Mouse (Mus musculus) CH12.LX (cell line): Measurements from ENCODE around the gene Coq8b. TPM values are rescaled to one million over a fixed set of nuclear protein-coding genes. Genes with fewer than 3 reads are reported as not detected.

ENCODE experiments used
- DNase-seq: peaks from one replicate; pipeline ENCODE4 v3.0.0-alpha.2; 2013; ENCODE audit errors: extremely low read depth
- H3K27ac ChIP-seq: 2 replicates; pipeline ENCODE4 v1.5.1; 2012; ENCODE audit warnings: low read depth, mild to moderate bottlenecking, control low read depth, moderate library complexity; ENCODE audit not compliant: insufficient read depth
- H3K27me3 ChIP-seq: replicated peaks from 2 replicates; pipeline ENCODE3; 2012; ENCODE audit warnings: inconsistent platforms
- H3K36me3 ChIP-seq, 2 experiments: replicated peaks in 1 of 2; 2 replicates each; pipeline versions ENCODE3 to v1.6.1; 2012; ENCODE audit warnings: inconsistent platforms in 1 of 2, low read length in 1 of 2, mild to moderate bottlenecking in 1 of 2, mixed read lengths in 1 of 2, moderate library complexity in 1 of 2; ENCODE audit not compliant: control insufficient read depth in 1 of 2, insufficient read depth in 1 of 2
- H3K4me1 ChIP-seq, 2 experiments: 2 replicates each; pipeline ENCODE4 v1.6.1; 2012; ENCODE audit warnings: inconsistent platforms in 1 of 2, moderate library complexity in 1 of 2; ENCODE audit not compliant: insufficient read depth in 2 of 2, control insufficient read depth in 1 of 2
- H3K4me2 ChIP-seq: 2 replicates; pipeline ENCODE4 v1.6.1; 2012; ENCODE audit warnings: low read depth, mild to moderate bottlenecking, control low read depth; ENCODE audit not compliant: poor library complexity, insufficient read depth, severe bottlenecking
- H3K4me3 ChIP-seq, 3 experiments: fragments of 150-350 bp in 1 of 3; sonication (generic) in 1 of 3; replicated peaks in 1 of 3; 2 replicates each; pipeline versions ENCODE3 to v1.5.1; 2011 to 2012; ENCODE audit warnings: low read depth in 2 of 3, low read length in 2 of 3, mild to moderate bottlenecking in 2 of 3, moderate library complexity in 2 of 3, control low read depth in 1 of 3, improper control_type of control experiment in 1 of 3, inconsistent platforms in 1 of 3, mixed read lengths in 1 of 3; ENCODE audit not compliant: poor library complexity in 1 of 3
- H3K79me2 ChIP-seq: replicated peaks from 2 replicates; pipeline ENCODE4 v1.6.1; 2012; ENCODE audit warnings: mild to moderate bottlenecking, moderate library complexity; ENCODE audit not compliant: control insufficient read depth, poor library complexity, insufficient read depth, severe bottlenecking; ENCODE audit errors: extremely low read depth
- H3K9ac ChIP-seq: 2 replicates; pipeline ENCODE4 v1.6.1; 2012; ENCODE audit warnings: low read depth, mild to moderate bottlenecking, control low read depth, moderate library complexity; ENCODE audit not compliant: insufficient read depth
- H3K9me3 ChIP-seq: replicated peaks from 2 replicates; pipeline ENCODE3; 2012; ENCODE audit warnings: low read length, inconsistent platforms, mixed read lengths
- CHD1 ChIP-seq: IDR thresholded peaks from 2 replicates; pipeline ENCODE4 v1.6.1; 2012; ENCODE audit warnings: low read depth, low read length, improper control_type of control experiment, inconsistent platforms
- CTCF ChIP-seq, 2 experiments: IDR thresholded peaks in 1 of 2; conservative IDR thresholded peaks in 1 of 2; 2 replicates each; pipeline ENCODE4 v1.5.1; 2011 to 2012; ENCODE audit warnings: low read depth in 2 of 2, low read length in 2 of 2, improper control_type of control experiment in 1 of 2, inconsistent platforms in 1 of 2, mild to moderate bottlenecking in 1 of 2, moderate library complexity in 1 of 2
- GABPA ChIP-seq: IDR thresholded peaks from 2 replicates; pipeline ENCODE4 v1.6.1; 2012; ENCODE audit warnings: low read depth, low read length, improper control_type of control experiment, inconsistent platforms; ENCODE audit not compliant: insufficient replicate concordance
- KAT2A ChIP-seq: IDR thresholded peaks from 2 replicates; pipeline ENCODE4 v1.6.1; 2012; ENCODE audit warnings: low read length, improper control_type of control experiment, inconsistent platforms; ENCODE audit not compliant: insufficient replicate concordance
- MAFK ChIP-seq: IDR thresholded peaks from 2 replicates; pipeline ENCODE4 v1.6.1; 2011; ENCODE audit warnings: low read length, improper control_type of control experiment; ENCODE audit not compliant: insufficient replicate concordance
- MAX ChIP-seq: IDR thresholded peaks from 2 replicates; pipeline ENCODE4 v1.6.1; 2011; ENCODE audit warnings: low read length, improper control_type of control experiment
- NELFE ChIP-seq: IDR thresholded peaks from 2 replicates; pipeline ENCODE4 v1.6.1; 2011; ENCODE audit warnings: low read depth, low read length, improper control_type of control experiment
- NRF1 ChIP-seq: IDR thresholded peaks from 2 replicates; pipeline ENCODE4 v1.6.1; 2014; ENCODE audit warnings: low read depth, mild to moderate bottlenecking, inconsistent platforms, low read length, improper control_type of control experiment, moderate library complexity
- PAX5 ChIP-seq: IDR thresholded peaks from 2 replicates; pipeline ENCODE4 v1.6.1; 2012; ENCODE audit warnings: low read length, inconsistent platforms, mixed read lengths
- POLR2A ChIP-seq: IDR thresholded peaks from 2 replicates; pipeline ENCODE4 v1.6.1; 2011; ENCODE audit warnings: low read depth, mild to moderate bottlenecking, improper control_type of control experiment, low read length
- POLR2AphosphoS2 ChIP-seq: IDR thresholded peaks from 2 replicates; pipeline ENCODE4 v1.6.1; 2011; ENCODE audit warnings: low read depth, low read length, improper control_type of control experiment
- RAD21 ChIP-seq: IDR thresholded peaks from 2 replicates; pipeline ENCODE4 v1.6.1; 2011; ENCODE audit warnings: low read depth, mild to moderate bottlenecking, low read length, improper control_type of control experiment, moderate library complexity
- RCOR1 ChIP-seq: conservative IDR thresholded peaks from 2 replicates; pipeline ENCODE4 v1.6.1; 2012; ENCODE audit warnings: low read depth, mild to moderate bottlenecking, inconsistent platforms, low read length, improper control_type of control experiment
- SIN3A ChIP-seq: IDR thresholded peaks from 2 replicates; pipeline ENCODE4 v1.6.1; 2012; ENCODE audit warnings: low read length, improper control_type of control experiment, inconsistent platforms
- SMC3 ChIP-seq: IDR thresholded peaks from 2 replicates; pipeline ENCODE4 v1.6.1; 2011; ENCODE audit warnings: low read depth, low read length, improper control_type of control experiment
- UBTF ChIP-seq: IDR thresholded peaks from 2 replicates; pipeline ENCODE4 v1.6.1; 2012; ENCODE audit warnings: low read depth, mild to moderate bottlenecking, inconsistent platforms, low read length, improper control_type of control experiment, moderate library complexity
- USF1 ChIP-seq: IDR thresholded peaks from 2 replicates; pipeline ENCODE4 v1.6.1; 2014; ENCODE audit warnings: low read depth, mild to moderate bottlenecking, inconsistent platforms, low read length, improper control_type of control experiment
- USF2 ChIP-seq: conservative IDR thresholded peaks from 2 replicates; pipeline ENCODE4 v1.6.1; 2011; ENCODE audit warnings: low read depth, low read length, improper control_type of control experiment
- ZKSCAN1 ChIP-seq: IDR thresholded peaks from 2 replicates; pipeline ENCODE4 v1.6.1; 2012; ENCODE audit warnings: low read depth, inconsistent platforms, low read length, improper control_type of control experiment, borderline replicate concordance
- ZMIZ1 ChIP-seq: IDR thresholded peaks from 2 replicates; pipeline ENCODE4 v1.6.1; 2012; ENCODE audit warnings: low read depth, mild to moderate bottlenecking, inconsistent platforms, low read length, improper control_type of control experiment
- ZNF384 ChIP-seq: IDR thresholded peaks from 2 replicates; pipeline ENCODE4 v1.6.1; 2012; ENCODE audit warnings: low read depth, low read length, improper control_type of control experiment, inconsistent platforms
- dilution Hi-C: fragments of 300-500 bp; cut with MboI; formaldehyde crosslinking; loops from 2 replicates; pipeline ENCODE4 v1.14.3; 2020; ENCODE audit warnings: low sequenced_read_pairs; ENCODE audit not compliant: extremely low pct_unique_long_range_greater_than_20kb, extremely low pct_ligation_motif_present
- in situ Hi-C: fragments of 300-500 bp; cut with MboI; formaldehyde crosslinking; loops from 3 replicates; pipeline ENCODE4 v1.14.3; 2019; ENCODE audit warnings: low sequenced_read_pairs, low pct_ligation_motif_present, low pct_unique_long_range_greater_than_20kb, mixed read lengths
- polyA plus RNA-seq: library from polyadenylated mRNA; unstranded; fragments of >175 nt; gene quantifications from 2 replicates; pipeline ENCODE4 v1.2.1, GENCODE M21; 2012; ENCODE audit warnings: low read depth; ENCODE audit not compliant: insufficient read length
- total RNA-seq, 2 experiments: library from RNA; depleted of rRNA; stranded (reverse); fragments of 300-350 nt in 1 of 2; fragments of >200 nt in 1 of 2; gene quantifications; 2 replicates each; pipeline ENCODE4 v1.2.3; 2012 to 2014

The Coq8b gene
- total and polyA plus RNA-seq, 3 experiments: 19.7 to 26.5 (median 21.3) TPM

GRCm38 (mm10) chr7:27298033-27298610 is 65.3 kb downstream of the Coq8b start:
- in situ Hi-C loops: no loop called here

GRCm38 (mm10) chr7:27298816-27299215 is 66.0 kb downstream of the Coq8b start:
- no peaks in the 10 kb centered on the region for H3K36me3 ChIP-seq
- no peaks in the 10 kb centered on the region for H3K4me1 ChIP-seq
- H3K9ac ChIP-seq: no peak overlapping the region
- no peaks in the 10 kb centered on the region for H3K79me2 ChIP-seq
- H3K4me2 ChIP-seq: no peak overlapping the region
- DNase-seq: no peak
- dilution Hi-C loops: no loop called here
- peaks cover 58% of the 10 kb centered on the region for H3K27me3 ChIP-seq
- peaks cover 13% of the 10 kb centered on the region for H3K9me3 ChIP-seq
- TF ChIP-seq CHD1 (no peak), POLR2AphosphoS2 (no peak), GABPA (no peak), RAD21 (no peak), ZMIZ1 (no peak), ZNF384 (no peak)
- TF ChIP-seq, all 38 proteins: peak for 0
- H3K27ac ChIP-seq: no peak overlapping the region
- H3K4me3 ChIP-seq: no peak overlapping the region
- in situ Hi-C loops: no loop called here

More at GRCm38 (mm10) chr7:27298033-27298610, 65.3 kb downstream of the Coq8b start:
- H3K4me3 ChIP-seq: no peak overlapping the region
- no peaks in the 10 kb centered on the region for H3K4me1 ChIP-seq
- no peak for TF ChIP-seq RCOR1
- TF ChIP-seq RAD21: no peak
- TF ChIP-seq MAFK: no peak
- no peak for TF ChIP-seq SMC3
- no peak for TF ChIP-seq KAT2A
- TF ChIP-seq NELFE: no peak
- no peak for TF ChIP-seq MAX
- TF ChIP-seq POLR2AphosphoS2: no peak
- no peak for TF ChIP-seq CTCF (conservative IDR thresholded peaks at IDR 0.05 in 1 of 2, IDR thresholded peaks at IDR 0.05 in 1 of 2; ENCODE audit: low read depth in 2 of 2, low read length in 2 of 2)
- no peak for TF ChIP-seq NRF1
- no peak for TF ChIP-seq GABPA
- no peak for TF ChIP-seq ZKSCAN1
- TF ChIP-seq UBTF: no peak
- TF ChIP-seq POLR2A: no peak
- no peak for TF ChIP-seq PAX5
- no peak for TF ChIP-seq USF1
- TF ChIP-seq SIN3A: no peak
- no peak for TF ChIP-seq USF2
- TF ChIP-seq, all 38 proteins: peak for 0
- Histone ChIP-seq H3K36me3 (no peaks in the 10 kb centered on the region), H3K27me3 (peaks cover 57% of the 10 kb centered on the region), H3K4me2 (no peak overlapping the region), H3K79me2 (no peaks in the 10 kb centered on the region), H3K9me3 (peaks cover 16% of the 10 kb centered on the region), H3K9ac (no peak overlapping the region), H3K27ac (no peak overlapping the region)
- DNase-seq: no peak
- dilution Hi-C loops: no loop called here
